Mouse (Mus musculus) kidney, adult 2 months (tissue): Measurements from ENCODE around the gene H2-Aa. TPM values are rescaled to one million over a fixed set of nuclear protein-coding genes. Genes with fewer than 3 reads are reported as not detected.

Source experiments
- DNase-seq: peaks from one replicate; pipeline ENCODE4 v3.0.0; 2021
- H3K27ac ChIP-seq: fragments of 200-500 bp; 2 replicates; pipeline ENCODE4 v1.5.1; 2012; ENCODE audit warnings: low read depth, low read length, control low read depth, inconsistent platforms; ENCODE audit not compliant: insufficient read depth
- H3K27me3 ChIP-seq: fragments of 200-500 bp; replicated peaks from 2 replicates; pipeline ENCODE4 v1.6.1; 2012; ENCODE audit warnings: mild to moderate bottlenecking, moderate library complexity, low read length, inconsistent platforms; ENCODE audit not compliant: control insufficient read depth, insufficient read depth
- H3K36me3 ChIP-seq: fragments of 200-500 bp; 2 replicates; pipeline ENCODE4 v1.6.1; 2012; ENCODE audit warnings: mild to moderate bottlenecking, moderate library complexity, low read length, inconsistent platforms; ENCODE audit not compliant: control insufficient read depth, insufficient read depth
- H3K4me1 ChIP-seq: fragments of 200-500 bp; 2 replicates; pipeline ENCODE4 v1.6.1; 2011; ENCODE audit warnings: low read length; ENCODE audit not compliant: control insufficient read depth, insufficient read depth
- H3K4me3 ChIP-seq: fragments of 200-500 bp; 2 replicates; pipeline ENCODE4 v1.5.1; 2011; ENCODE audit warnings: mild to moderate bottlenecking, low read depth, low read length, control low read depth; ENCODE audit not compliant: insufficient read depth
- CTCF ChIP-seq: fragments of 200-500 bp; conservative IDR thresholded peaks from 2 replicates; pipeline ENCODE4 v1.5.1; 2011; ENCODE audit warnings: low read depth, mild to moderate bottlenecking, control low read depth, low read length, moderate library complexity, mixed read lengths; ENCODE audit not compliant: insufficient read depth, insufficient read length
- POLR2A ChIP-seq: fragments of 200-500 bp; IDR thresholded peaks from one replicate; pipeline ENCODE4 v1.6.1; 2011; ENCODE audit warnings: low read depth, low read length, control low read depth
- WGBS: fragments of 180-500 bp; shearing (Covaris S2); methylation state at CpG from one replicate; pipeline ENCODE4 v1.1.7; 2018; 5-methylcytosine and 5-hydroxymethylcytosine counted together
- polyA plus RNA-seq: library from polyadenylated mRNA; depleted of rRNA; stranded (reverse); fragments of >200 nt; gene quantifications from 2 replicates; pipeline ENCODE4 v1.2.3, GENCODE M21; 2012

H2-Aa gene
- polyA plus RNA-seq, 1 experiment = 298 TPM

DNA sequence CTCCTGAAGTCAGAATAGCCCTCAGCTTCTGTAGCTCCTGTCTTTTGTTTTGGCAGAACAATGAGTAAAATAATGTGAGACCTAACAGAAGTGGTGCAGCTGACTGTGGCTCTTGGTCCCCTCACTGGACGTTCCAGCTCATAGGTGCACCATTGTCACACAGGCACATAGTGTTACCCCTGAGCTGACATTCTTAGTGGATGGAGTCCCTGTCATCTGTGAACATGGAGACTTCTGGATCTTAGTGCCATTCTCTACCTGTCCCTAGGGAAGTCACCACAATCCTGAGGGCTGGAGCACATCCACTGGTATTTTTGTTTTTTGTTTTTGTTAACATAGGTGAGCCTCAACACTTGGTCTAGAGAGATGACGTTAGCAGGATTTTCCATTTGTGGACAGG lies 16.7 kb downstream of the H2-Aa start:
- TF ChIP-seq CTCF (no peak), POLR2A (no peak)
- H3K4me1 ChIP-seq = no peaks in the 10 kb centered on the region
- WGBS = 79% methylated on average over 2 of the region's 2 CpGs
- H3K27me3 ChIP-seq = no peaks in the 10 kb centered on the region
- H3K36me3 ChIP-seq = no peaks in the 10 kb centered on the region
- H3K27ac ChIP-seq = no peak overlapping the region
- H3K4me3 ChIP-seq = no peak overlapping the region
- no peak for DNase-seq

DNA sequence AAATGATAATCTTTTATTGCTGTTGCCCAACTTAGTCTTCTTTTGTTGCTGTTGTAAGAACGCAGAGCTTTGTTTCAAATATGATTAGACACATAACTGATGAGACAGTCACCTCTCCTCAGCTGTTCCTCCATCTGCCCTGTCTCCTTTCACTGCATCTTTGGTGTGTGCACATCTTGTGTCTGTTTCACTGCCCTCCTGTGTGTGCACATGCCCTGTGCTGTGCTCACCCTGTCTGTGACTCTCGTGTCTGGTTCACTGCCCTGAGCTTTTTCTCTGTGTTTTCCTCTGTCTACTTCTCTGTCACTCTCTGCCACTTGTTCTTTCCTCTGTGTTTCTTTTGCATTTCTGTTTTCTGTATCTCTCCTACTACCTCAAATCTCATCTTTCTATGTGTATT lies 17.4 kb downstream of the H2-Aa start:
- no peak for DNase-seq
- Histone ChIP-seq H3K27me3 (no peaks in the 10 kb centered on the region), H3K36me3 (no peaks in the 10 kb centered on the region), H3K27ac (no peak overlapping the region), H3K4me1 (no peaks in the 10 kb centered on the region), H3K4me3 (no peak overlapping the region)
- 81% methylated on average over 2 of the region's 2 CpGs for WGBS
- no peak for TF ChIP-seq CTCF
- TF ChIP-seq POLR2A = no peak

- no peaks in the 10 kb centered on the region for H3K27me3 ChIP-seq
- H3K36me3 ChIP-seq = no peaks in the 10 kb centered on the region
- H3K27ac ChIP-seq = no peak overlapping the region
- no peak overlapping the region for H3K4me3 ChIP-seq
- 73% methylated on average over 4 of the region's 4 CpGs for WGBS
- no peak for DNase-seq
- H3K4me1 ChIP-seq = no peaks in the 10 kb centered on the region
- TF ChIP-seq POLR2A (no peak), CTCF (no peak)
Measured at GRCm38 (mm10) chr17:34269817-34270216, 17.8 kb downstream of the H2-Aa start.

GRCm38 (mm10) chr17:34268748-34269147 lies 18.9 kb downstream of the H2-Aa start:
- no peak for DNase-seq
- Histone ChIP-seq H3K4me3 (no peak overlapping the region), H3K27me3 (0 out of 2 replicates have a peak, but pooled peaks cover 2% of the 10 kb centered on the region), H3K27ac (no peak overlapping the region), H3K4me1 (no peaks in the 10 kb centered on the region), H3K36me3 (no peaks in the 10 kb centered on the region)
- WGBS = 86% methylated on average over 2 of the region's 2 CpGs
- TF ChIP-seq CTCF = no peak
- TF ChIP-seq POLR2A = no peak

DNA sequence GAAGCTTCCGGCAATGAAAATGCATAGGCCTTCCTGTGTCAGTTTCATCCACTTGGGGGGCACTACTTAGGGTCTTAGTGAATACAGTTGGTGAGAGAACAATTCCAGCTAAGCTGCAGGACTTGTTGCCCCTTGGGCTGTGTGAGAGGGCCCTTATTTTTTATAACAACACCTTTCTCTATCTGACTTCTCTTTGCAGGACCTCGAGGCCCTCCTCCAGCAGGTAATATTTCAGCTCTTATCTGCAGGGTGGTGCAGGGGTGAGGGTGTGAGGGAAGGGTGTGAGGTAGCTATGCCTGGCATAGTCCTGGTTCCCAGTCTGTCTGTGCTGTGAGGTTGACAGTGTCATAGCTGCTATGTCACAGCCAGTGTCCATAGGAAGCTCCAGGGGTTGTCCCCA lies 19.4 kb downstream of the H2-Aa start:
- TF ChIP-seq CTCF (no peak), POLR2A (no peak)
- H3K27me3 ChIP-seq = 0 out of 2 replicates have a peak, but pooled peaks cover 2% of the 10 kb centered on the region
- no peak overlapping the region for H3K27ac ChIP-seq
- H3K4me3 ChIP-seq = no peak overlapping the region
- no peaks in the 10 kb centered on the region for H3K4me1 ChIP-seq
- no peaks in the 10 kb centered on the region for H3K36me3 ChIP-seq
- WGBS = 81% methylated on average over 2 of the region's 2 CpGs
- DNase-seq = no peak

DNA sequence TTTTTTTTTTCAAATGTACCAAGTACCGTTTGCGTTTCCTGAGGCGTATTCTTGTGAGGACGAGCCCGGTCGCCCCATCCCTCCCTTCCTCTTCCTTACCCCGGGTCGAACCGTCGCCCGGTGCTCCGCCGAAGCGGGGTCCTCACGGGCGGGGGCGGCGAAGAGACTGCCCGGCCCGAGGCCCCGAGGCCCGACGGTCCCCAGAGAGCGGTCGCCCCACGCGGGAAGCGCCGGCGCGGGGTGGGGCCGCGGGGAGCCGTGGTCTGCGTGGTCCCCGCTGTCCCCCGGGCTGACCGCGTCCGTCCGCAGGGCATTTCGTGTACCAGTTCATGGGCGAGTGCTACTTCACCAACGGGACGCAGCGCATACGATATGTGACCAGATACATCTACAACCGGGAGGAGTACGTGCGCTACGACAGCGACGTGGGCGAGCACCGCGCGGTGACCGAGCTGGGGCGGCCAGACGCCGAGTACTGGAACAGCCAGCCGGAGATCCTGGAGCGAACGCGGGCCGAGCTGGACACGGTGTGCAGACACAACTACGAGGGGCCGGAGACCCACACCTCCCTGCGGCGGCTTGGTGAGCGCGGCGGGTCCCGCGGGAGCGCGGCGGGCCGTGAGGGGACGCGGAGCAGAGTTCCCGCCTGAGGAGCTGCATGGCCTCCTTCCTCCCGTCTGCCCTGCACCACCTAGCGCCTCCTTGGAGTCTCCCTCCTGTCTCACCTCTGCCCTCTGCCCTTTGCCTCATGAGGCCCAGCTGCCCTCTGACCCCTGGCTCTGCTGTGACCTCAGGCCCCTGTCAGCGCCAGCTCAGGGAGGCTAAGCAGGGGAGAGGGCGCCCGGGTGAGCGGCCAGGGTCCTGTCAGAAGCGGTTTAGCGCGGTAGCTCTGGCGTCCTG lies 22.9 kb downstream of the H2-Aa start:
- Histone ChIP-seq H3K27ac (no peak overlapping the region), H3K36me3 (no peaks in the 10 kb centered on the region), H3K4me1 (no peaks in the 10 kb centered on the region), H3K4me3 (peak overlapping the region; percentile 51), H3K27me3 (0 out of 2 replicates have a peak, but pooled peaks cover 2% of the 10 kb centered on the region)
- TF ChIP-seq POLR2A = no peak
- no peak for TF ChIP-seq CTCF
- peak; percentile 10 for DNase-seq
- 3% methylated on average over 93 of the region's 93 CpGs for WGBS

- TF ChIP-seq POLR2A = no peak
- 0 out of 2 replicates have a peak, but pooled peaks have one; percentile 13 for TF ChIP-seq CTCF
- no peaks in the 10 kb centered on the region for H3K4me1 ChIP-seq
- no peaks in the 10 kb centered on the region for H3K36me3 ChIP-seq
- 0 out of 2 replicates have a peak, but pooled peaks cover 2% of the 10 kb centered on the region for H3K27me3 ChIP-seq
- peak; percentile 20 for DNase-seq
- H3K27ac ChIP-seq = no peak overlapping the region
- peak overlapping the region; percentile 76 for H3K4me3 ChIP-seq
- WGBS = 14% methylated on average over 14 of the region's 14 CpGs
Measured at GRCm38 (mm10) chr17:34263811-34264371, 23.7 kb downstream of the H2-Aa start.
